Mouse (Mus musculus): ENCODE measurements around the gene Bank1.
"Not testable (repeated sequence)": the region's sequence is repeated elsewhere in the genome, so short reads cannot be mapped to it uniquely, and the experiment has no call there.

Gene Bank1

DNA sequence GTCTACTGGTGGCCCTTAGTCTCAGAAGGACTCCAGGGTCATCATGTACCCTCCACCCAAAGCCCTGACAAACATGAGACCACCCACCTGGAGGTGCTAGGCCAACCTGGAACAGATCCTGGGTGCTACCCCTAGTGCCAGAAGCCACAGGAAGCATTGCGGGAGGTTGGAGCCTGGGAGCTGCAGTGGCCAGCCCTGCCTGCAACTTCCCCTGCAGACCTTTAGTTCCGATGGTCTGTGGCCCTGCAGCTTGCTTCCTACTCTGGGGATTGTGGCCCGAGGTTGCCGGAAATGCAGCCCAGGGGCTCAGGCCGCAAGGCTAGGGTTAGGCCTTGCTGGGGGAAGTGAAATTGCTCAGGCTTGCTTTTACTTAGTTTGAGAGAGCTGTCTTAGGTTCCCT lies at the start of gene Bank1:
Gene Bank1, minus strand, starts transcription at position 284 of the 400 bp plus-strand sequence.
- DNase-seq (ENCODE audit: low read depth): no peak

DNA sequence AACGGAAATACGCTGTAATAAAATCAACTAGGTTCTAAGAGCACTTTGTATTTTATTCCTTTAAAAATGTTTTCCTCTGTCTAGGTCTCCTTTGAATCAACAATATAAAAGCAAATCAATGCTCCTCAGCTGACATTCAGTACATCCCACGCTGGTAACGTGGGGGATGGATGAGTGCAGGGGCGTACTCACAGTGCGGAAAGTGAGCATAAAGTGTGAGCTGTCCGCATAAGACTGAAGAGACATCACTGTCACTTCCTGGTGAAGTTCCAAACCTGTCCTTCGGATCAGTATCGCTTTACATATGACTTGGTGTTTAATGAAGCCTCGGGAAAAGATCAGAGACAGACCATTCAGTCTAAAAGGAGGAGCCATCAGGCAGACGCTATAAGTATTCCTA lies 44.0 kb upstream of the Bank1 start:
- DNase-seq (ENCODE audit: low read depth): no peak

DNA sequence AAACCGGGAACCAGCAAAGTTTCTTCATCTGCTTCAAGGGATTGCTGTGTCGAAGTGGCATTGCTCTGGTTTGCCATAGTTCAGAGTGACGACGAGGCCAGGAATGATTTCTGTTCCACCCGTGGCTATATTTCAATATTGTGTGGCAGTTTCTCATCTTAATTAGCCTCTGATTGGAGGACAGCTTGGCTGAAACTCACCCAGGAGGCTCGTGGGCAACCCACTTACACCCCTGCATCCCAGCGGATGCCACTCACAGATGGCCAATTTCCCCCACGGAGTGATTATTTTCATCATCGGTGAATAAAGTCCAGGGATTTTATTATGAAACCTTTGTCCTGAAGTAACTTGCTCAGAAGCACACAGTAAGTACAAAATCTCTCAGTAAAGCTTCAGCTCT lies 43.6 kb upstream of the Bank1 start:
- DNase-seq (ENCODE audit: low read depth): no peak

DNA sequence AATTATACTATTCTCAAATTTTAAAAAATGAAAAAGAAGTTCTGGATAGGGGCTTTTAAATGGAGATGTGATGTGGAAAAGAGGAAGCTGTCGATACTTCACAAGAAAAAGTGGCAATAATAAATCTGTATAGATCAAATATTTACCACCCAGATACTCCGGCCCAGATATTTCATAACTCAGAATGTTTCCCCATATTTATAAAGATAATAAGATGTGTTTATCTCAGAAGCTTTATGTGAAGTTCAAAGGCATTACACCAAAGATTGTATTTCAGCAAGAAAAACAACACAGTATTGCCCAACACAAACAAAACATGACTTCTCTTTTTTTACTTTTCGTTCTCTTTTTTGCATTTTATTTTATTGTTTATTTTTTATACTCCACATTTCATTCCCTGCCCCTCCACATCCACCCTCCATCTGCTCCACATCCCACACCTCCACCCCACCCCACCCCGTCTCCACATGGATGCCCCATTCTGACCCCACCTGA lies 42.7 kb upstream of the Bank1 start:
- no peak for DNase-seq (ENCODE audit: low read depth)

DNA sequence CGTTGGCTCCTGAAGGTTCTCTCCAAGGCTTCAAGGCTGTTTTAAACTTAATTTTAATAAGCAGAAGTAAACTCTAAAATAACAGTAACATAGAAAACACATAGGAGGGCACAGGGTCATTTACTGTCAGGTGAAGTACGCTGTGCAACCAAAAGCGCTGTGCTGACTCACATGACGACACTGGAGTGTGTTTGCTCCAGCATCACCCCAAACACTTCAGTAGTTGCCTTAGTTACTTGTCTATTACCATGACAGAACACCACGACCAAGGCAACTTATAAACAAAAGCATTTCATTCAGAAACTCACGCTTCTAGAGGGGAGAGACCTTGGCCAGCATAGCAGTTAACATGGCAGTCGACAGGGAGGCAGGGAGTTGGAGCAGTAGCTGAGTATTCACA lies 23.8 kb upstream of the Bank1 start:
- no peak for DNase-seq (ENCODE audit: low read depth)

DNA sequence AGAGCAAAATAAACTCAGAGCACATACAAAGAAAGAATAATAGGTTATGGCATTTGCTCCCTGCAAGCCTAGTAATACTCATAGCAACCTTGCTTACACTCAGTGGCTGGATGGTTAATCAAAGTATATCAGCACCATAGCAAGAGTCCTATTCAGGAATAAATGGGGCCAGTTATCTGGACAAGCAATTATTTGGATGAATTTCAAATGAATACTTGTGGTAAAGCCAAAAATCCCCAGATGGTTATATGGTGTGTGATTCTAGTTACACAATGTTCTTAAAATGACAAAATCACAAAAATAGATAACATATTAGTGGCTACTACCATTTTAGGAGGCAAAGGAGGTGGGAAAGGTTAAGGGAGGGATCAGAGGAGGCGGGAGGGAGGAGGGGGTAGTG lies 22.7 kb upstream of the Bank1 start:
- no peak for DNase-seq (ENCODE audit: low read depth)

DNA sequence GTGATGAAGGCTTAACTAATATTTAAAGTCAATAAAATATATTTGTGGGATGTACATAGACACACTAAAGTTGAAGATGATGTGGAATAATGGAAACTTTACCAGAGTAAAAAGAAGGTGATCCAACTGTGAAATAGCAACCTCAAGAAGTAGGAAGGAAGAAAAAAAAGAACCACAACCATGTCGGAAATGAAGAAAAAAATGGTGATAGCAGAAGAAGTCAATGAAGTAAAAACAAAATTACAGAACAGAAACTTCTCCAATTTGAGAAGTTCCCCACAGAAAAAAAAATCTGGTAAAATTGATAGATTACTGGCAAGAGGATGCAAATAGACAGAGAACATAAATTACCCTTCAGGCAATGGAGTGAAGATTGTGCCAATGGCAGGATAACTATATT lies 21.4 kb upstream of the Bank1 start:
- no peak for DNase-seq (ENCODE audit: low read depth)

DNA sequence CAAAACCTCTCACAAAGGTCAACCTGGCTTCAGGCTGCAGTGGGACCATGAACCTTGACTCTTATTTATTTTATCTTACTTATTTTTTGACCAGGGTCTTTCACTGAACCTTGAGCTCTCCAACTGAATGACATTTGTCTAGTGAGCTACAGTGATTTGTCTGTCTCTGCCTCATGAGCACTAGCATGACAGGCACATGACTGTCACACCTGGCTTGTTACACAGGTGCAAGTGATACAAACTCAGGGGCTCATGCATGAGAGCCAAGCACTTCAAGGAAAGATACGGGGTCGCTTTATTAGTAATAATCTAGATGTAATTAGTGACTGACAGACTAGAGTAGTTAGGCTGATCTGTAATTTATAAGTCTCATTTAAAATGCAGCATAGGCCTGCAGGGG lies 16.0 kb upstream of the Bank1 start:
- DNase-seq (ENCODE audit: low read depth): no peak

DNA sequence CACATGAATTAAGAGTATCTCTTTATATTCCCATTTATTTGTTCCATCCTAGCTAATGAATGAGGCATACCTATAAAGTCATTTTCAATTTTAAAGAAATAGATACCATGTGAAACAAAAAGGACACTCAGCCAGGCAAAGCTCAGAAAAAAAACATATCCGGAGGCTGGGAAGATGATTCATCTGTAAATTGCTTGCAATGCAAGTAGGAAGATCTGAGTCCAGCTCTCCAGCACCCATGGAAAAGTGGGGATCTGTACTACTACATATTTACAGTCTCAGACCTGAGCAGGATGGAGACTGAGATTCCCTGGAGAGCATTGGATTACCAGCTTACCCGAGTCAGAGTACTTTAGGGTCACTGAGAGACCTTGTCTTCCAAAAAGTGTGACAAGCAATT lies 14.0 kb upstream of the Bank1 start:
- DNase-seq (ENCODE audit: low read depth): no peak

DNA sequence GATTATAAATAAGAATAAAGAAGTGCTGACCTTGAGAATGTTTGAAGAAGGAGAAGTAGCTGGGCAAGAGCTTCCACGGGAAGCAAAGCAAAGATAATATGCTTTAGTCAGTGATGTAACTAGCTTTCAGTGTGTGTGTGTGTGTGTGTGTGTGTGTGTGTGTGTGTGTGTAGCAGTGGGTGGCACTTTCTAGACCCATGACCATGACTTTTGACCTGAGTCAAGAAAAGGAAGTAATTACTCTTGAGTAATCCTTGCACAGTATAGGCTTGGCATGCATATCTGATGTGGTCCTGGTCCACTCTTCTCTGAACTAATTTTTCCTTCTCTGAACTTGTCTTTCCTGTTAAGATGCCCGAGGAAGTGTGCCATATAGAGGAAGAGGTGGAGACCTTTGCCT lies 5.3 kb upstream of the Bank1 start:
- no peak for DNase-seq (ENCODE audit: low read depth)

DNA sequence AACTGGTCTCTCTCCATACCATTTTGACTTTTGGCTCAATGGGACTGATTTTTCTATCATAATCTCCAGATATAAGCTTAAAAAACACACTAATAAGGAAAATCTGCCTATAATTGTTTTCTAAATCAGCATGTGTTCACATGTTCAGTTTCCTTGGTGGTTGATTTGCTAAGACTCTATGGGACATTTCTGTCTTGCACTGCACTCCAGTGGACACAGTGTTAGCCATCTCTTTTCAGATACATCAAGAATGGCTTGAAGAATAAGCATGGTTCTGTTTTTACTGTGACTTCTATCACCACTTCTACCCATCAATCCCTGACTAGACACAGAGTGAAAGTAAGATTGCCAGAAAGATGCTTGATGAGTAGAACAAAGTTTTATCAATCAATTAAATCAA lies 4.2 kb upstream of the Bank1 start:
- DNase-seq (ENCODE audit: low read depth): no peak

DNA sequence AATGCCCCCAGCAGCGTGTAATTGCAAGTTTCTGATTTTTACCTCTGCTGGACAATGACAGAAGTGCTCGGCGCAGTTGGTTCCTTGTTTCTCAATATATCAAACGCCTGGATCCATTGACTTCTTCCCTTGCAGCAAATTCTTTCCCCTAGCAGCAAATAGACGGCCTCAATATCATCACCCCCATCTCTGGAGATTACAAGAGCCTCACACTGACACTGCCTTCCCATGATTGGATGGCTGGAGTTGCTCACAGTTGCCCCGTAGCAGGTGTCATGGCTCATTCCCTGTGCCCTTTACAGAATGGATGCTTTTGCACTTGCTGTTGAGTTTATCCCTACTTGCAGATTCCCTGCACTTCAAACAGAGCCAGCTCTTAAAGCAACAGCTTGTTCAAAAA lies 3.3 kb upstream of the Bank1 start:
- no peak for DNase-seq (ENCODE audit: low read depth)

DNA sequence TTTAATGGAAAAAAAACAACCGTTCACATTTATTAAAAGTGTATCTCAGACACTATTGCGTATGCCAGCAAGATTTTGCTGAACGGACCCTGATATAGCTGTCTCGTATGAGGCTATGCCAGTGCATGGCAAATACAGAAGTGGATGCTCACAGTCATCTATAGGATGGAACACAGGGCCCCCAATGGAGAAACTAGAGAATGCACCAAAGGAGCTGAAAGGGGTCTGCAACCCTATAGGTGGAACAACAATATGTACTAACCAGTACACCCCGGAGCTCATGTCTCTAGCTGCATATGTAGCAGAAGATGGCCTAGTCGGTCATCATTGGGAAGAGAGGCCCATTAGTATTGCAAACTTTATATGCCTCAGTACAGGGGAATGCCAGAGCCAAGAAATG lies 1.1 kb downstream of the Bank1 start:
- not testable (repeated sequence) for DNase-seq (ENCODE audit: low read depth)

DNA sequence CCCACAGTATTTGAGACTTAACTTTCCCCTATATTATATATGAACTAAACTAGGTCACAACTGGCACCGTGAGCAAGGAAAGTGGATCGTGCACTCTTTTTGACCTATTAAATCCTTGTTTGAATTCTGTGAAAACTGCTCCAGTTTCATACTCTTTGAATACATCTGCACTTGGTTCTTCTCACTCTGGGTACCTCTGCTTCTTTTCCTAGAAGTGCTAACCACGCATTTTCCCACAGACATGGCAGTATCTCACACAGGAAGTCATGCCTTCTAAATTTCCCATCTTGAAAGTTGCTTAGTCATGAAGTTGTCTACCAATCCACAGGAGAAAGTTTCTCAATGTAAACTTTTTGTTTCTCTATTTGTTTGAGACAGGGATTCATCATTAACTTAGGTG lies 3.9 kb downstream of the Bank1 start:
- DNase-seq (ENCODE audit: low read depth): no peak

DNA sequence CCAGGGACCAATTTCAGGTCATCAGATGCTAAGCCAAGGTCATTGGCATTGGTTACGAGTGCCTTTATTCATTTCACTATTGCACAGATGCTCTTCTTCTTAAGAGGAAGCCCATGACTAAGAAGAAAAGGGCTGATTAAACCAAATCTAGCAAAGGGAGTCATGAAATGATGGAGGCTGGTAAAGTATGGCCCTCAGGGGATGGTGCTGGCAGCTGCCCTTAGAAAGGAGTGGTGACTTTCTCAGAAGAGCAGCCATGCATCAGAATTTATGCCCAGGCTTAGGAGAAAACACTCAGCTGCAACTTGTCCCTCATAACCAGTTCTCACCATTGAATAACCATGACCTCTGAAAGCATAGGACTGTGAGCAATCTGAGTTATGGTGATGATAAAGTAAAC lies 17.4 kb downstream of the Bank1 start:
- DNase-seq (ENCODE audit: low read depth): no peak

DNA sequence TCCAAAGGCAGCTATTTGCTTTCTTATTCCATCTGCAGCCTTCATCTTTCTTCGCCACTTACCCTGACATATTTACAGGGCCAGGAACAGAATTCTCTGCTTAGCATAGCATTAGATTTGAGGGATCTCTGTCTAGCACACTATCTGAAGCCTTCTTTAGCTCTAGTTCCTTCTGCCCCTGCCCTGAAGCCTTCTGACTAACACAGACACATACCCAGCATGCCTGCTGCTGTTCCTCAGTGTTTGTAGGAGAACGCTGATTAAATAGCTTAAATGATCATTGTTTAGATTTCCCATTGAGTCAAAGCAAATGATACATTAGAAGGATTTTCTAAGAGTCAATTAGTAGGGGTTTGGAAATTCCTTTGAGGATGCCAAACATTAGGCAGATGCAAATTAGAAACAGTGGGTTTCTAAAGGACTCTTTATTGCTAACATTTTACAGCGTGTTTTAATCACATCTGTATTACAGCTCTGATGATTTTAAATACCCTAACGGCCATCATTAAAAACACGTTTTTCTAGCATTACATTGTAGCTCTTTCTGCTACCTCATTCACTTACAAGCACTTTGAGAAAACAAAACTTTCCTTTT lies 19.2 kb downstream of the Bank1 start:
- no peak for DNase-seq (ENCODE audit: low read depth)

DNA sequence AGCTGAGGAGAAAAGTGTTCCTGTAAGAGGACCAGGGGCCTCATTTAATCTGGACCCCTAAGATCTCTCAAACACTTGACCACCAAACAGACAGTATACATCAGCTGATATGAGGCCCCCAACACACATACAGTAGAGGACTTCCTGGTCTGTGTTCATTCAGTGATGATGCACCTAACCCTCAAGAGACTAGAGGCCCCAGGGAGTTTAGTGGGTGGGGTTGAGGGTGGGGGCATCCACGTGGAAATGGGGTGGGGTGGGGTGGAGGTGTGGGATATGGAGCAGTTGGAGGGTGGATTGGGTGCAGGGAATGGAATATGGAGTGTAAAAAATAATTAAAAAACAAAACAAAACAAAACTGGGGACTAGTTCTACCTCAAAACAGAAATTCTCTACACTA lies 23.3 kb downstream of the Bank1 start:
- DNase-seq (ENCODE audit: low read depth): no peak

DNA sequence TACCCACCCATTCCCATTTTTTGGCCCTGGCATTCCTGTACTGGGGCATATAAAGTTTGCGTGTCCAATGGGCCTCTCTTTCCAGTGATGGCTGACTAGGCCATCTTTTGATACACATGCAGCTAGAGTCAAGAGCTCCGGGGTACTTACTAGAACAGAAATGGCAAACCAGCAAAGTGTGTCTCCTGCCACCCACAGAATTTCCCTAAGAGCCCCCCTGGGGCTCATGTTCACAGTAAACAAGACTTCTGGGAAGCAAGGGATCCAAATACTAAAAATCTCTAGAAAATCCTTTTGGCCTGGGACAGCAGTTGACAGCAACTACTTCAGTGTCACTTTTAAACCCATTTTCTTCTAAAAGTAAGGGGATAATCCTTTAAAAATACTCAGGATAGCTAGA lies 25.1 kb downstream of the Bank1 start:
- DNase-seq (ENCODE audit: low read depth): not testable (repeated sequence)

DNA sequence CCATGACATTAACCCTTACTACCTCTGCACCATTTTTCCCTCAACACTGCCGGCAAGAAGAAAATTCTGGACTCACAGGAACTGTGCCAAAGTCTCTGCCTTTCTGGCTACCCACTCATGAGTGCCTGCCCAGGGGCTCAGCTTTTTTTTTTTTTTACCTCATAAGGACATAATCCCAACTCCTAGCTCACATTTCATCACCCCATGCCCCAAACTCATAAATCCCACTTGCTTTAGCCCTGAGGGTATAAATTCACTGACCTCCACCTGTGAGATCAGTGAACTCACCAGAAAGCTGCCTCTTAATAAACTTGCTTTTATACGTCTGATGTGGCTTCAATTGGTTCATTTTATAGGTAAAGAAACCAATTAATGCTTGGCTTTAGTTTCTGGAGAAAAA lies 28.5 kb downstream of the Bank1 start:
- DNase-seq (ENCODE audit: low read depth): no peak

DNA sequence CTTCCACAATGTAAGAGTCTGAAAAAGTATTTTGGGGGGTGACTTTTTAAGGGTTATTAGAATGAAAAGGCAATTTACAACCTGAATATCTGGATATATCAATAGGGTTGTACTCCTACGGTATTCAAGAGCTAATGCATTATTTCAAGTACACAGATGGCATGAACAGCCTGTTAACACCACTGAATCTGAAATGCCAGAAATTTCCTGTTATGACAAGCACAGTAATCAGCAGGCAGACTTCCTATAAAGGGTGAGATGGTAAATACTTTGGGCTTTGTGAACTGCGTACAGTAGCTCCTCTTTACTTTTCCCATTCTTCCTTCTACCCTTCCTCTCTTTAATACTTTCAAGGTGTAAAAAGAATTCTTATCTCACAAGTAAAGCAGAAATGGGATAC lies 30.6 kb downstream of the Bank1 start:
- no peak for DNase-seq (ENCODE audit: low read depth)

DNA sequence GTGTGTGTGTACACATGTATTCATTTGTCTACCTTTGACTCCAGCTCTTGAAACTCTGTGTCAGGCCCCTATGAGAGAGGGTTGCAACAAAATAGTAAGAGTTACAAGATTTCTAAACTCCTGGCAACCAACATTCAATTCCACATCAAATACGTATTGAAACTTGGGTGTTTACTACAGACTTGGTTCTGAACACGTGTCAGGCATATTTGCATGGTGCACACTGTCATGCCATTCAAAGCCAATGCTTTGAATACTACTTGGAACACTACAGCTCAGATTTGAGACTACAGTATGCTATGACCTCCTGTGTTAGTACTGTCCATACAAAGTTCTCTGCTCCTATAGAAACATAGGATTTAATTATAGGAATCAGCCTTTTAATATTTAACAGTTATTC lies 38.0 kb downstream of the Bank1 start:
- no peak for DNase-seq (ENCODE audit: low read depth)

DNA sequence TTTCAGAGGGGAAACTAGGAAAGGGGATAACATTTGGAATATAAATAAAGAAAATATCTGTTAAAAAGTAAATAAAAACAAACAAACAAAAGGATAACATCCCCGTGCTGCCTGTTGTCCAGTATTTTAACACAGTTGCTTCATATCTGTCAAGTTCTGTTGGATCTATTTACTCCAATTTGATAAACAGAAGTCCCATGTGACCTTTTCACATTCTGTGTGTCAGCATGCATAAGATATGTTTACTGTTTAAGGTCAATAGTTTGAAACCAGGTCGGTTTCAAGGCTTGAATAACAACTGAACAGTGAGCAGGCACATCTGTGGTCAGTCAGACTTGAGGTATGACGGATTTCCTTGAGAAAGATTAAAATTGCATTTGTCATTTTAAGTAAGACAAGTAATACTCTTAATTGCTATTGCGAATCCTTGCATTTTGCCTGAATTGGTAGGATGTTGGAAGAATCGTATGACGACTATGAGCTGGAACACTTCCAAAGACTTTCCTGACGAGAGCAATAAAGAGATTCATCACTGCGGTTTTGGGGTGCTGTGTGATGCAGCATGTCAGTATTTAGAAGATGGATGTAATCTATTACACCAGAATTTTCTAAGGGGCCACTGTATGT lies 60.8 kb downstream of the Bank1 start:
- DNase-seq (ENCODE audit: low read depth): no peak

DNA sequence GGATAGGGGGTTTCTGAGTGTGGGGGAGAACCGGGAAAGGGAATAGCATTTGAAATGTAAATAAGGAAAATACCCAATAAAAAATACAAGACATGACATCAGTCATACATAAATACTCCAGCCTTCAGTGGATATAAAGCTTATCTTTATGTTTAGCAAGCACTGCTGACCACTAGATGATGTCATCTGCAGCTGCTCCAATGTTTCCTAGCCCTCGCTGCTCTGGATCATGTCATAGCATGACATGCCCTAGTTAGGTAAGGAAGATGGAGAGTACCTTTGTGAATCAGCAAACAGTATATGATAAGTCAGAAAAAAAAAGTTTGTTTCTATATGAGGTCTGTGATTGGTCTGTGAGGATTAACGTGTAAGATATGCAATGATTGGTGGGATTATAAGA lies 68.1 kb downstream of the Bank1 start:
- no peak for DNase-seq (ENCODE audit: low read depth)

DNA sequence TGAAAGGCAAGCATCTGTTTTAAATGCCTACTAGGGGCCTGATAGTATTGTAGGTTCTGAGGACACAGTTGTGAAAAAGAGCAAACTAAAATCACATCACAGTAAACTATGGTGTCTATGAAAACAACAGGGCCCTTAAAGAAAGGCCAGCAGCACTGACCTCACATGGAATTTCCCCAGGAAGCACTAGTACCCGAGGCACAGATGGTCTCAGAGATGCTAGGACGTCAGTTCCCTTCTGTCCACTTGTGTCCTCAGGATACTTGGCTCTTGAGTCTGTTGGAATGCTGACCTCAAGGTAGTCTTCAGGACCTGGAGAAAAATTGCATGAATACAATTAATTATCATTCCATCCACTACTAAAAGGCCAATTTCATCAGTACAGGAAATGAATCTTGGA lies 71.2 kb downstream of the Bank1 start:
- DNase-seq (ENCODE audit: low read depth): no peak

Data from naive thymus-derived CD4-positive, alpha-beta T cell, adult 2 months (primary cell).